Mouse (Mus musculus): Measurements from ENCODE around the gene Atg9b.

Gene Atg9b

GRCm38 (mm10) chr5:24391864-24392263 is at the start of gene Atg9b:
Gene Atg9b (minus strand): TSS chr5:24392143.
- DNase-seq (ENCODE audit: inconsistent age in 2 of 2, low spot score in 1 of 2) = peak in 1 of 2 experiments; percentile 36

DNA sequence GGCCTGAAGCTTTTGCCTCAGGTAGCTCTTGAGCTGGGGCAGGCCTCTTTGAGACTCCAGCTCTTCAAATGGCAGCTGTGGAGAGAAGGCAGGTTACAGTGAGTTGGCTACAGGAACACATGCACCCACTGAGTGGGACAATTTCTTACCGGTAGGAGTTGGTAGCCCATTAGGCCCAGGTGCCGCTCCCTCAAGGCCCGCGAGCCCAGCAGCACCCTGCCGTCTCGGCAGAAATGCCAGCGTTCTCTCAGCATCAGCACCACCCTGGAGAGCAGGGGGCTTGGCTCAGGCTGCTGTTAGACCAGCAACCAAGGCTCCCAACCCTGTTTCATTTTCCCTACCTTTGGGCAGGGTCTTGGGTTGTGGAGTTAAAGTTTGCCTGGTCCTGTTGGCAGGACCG is 49.2 kb upstream of the Atg9b start:
- no peak for DNase-seq (ENCODE audit: inconsistent age in 2 of 2, low spot score in 1 of 2)

GRCm38 (mm10) chr5:24433993-24434392 is 42.0 kb upstream of the Atg9b start:
- DNase-seq (ENCODE audit: inconsistent age in 2 of 2, low spot score in 1 of 2) = no peak

- DNase-seq (ENCODE audit: inconsistent age in 2 of 2, low spot score in 1 of 2) = peak; percentile 56 to 65
Observed at GRCm38 (mm10) chr5:24428596-24428995, 36.7 kb upstream of the Atg9b start.

DNA sequence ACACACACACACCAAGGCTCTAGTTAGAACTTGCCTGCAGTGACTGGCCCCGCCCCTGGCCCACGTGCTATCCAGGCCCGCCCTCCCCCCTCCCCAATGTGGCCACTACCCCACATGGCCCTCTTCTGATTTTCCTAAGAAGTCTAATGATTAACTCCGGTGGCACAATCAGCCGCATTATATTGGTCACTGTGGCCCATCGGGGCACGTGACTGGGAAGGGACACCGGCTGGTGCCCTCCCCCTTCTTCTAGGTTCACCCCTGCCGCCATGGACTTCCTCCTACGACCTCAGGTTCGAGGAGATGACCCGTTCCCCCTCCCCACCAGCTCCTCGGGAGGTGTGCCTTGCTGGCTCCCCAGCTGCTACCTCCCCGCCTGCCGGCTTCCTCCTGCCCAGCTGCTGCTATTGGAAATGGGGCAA is 36.0 kb upstream of the Atg9b start:
- DNase-seq (ENCODE audit: inconsistent age in 2 of 2, low spot score in 1 of 2) = peak in 1 of 2 experiments; percentile 47

DNA sequence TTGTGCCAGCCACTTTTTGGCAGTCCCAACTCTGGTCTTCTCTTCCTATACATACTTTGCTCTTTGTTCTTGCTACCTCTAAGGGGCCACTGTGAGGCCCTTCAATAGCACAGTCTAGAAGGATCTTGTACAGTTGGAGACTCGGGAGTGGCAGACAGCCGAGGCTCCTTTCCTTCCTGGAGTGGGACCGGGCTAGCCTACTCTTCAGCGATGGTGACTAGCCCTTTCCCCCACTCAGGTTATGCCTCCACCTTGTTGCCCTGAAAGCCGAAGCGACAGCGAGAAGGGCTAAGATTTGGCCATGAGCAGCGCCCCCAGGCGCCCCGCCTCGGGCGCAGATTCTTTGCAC is 35.3 kb upstream of the Atg9b start:
- DNase-seq (ENCODE audit: inconsistent age in 2 of 2, low spot score in 1 of 2) = no peak

GRCm38 (mm10) chr5:24426556-24427284 is 34.8 kb upstream of the Atg9b start:
- DNase-seq (ENCODE audit: inconsistent age in 2 of 2, low spot score in 1 of 2) = no peak

- peak in 1 of 2 experiments; percentile 56 for DNase-seq (ENCODE audit: inconsistent age in 2 of 2, low spot score in 1 of 2)
Observed at GRCm38 (mm10) chr5:24426037-24426432, 34.1 kb upstream of the Atg9b start.

DNA sequence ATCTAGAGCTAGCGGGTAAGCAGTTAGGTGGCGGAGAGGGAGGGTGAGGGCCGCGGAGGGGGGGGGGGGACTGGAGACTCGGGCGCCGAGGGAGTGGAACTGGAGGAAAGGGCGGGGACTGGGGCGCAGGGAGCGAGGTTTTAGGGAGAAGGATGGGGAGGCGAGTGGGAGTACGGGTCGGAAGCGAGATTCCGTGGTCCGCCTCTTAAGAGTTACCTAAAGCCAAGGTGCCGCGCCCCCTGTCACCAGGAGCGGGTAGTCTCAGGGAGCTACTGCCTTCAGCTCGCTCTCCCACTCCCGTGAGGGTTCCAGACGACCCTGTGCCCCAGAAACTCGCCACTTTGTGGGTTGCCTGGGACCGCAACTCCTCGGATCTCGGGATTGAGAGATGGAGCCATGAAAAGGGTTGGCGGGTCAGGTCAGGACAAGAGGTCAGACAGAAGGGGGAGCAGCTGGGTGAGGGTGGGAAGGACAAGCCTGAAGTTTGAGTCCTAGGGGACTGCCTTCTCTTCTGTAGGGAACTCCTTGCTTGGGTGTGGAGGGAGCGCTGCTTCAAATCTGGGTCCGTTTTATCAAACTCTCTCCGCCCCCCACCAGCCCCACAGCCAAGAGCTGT is 33.6 kb upstream of the Atg9b start:
- peak in 1 of 2 experiments; percentile 70 for DNase-seq (ENCODE audit: inconsistent age in 2 of 2, low spot score in 1 of 2)

DNA sequence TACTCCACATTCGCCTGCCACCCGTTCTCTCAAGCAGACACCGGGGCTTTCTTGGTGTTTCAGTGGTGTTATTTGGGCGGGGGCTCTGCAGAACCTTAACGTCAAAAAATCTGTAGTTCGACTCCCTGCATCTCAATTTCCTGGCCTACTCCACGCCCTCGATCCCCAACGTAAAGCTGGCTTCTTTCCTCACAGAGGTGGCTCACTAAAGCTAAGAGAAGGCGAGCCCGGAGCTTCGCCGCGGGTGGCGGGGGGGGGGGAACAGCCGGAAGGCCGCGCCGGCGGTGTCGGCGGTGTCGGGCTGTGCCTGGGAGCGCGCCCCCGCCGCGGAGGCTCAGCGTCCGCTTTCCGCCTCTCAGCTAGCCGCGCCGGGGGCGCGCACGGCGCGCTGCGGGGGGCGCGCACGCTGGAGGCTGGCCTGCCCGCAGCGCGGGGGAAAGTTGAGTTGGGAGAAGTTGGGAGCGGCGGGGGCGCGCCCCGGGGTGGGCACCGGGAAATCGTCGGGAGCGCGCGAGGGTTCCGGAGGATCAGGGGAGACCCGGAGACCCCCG is 33.0 kb upstream of the Atg9b start:
- DNase-seq (ENCODE audit: inconsistent age in 2 of 2, low spot score in 1 of 2) = peak; percentile 89 to 95

DNA sequence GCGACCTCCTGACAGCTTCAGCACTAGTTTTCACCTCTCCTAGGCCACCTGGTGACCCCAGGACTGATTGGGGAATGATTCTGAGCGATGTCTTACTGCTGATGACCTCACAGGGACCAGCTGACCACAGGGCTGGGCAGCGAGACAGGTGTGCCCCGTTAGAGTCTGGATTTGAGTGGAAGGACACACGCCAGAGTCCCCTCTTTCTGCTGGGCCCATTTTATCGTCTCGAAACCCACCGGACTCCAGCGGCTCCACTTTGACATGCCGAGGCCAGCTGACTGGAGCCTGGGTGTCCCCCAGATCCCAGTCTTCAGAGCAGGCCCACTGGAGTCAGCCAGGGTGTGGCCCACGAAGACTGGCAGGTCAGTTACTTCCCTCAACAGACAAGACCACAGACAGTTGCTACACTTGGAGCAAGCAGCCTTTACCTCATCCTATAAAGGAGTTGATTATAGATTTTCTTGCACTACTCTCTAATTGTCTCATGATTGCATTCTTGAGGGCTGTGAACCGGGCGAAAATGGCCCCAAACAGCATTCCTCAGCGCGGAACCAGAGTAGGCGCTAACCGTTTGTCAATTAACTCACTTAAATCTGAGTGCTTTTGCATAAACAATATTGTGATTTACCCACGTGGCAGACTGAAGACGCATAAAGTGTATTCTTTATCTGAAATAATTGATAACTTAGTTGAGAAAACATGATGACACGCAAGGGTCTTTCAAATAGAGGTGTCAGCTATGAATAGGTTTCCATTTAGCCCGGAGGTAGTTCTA is 32.2 kb upstream of the Atg9b start:
- DNase-seq (ENCODE audit: inconsistent age in 2 of 2, low spot score in 1 of 2) = no peak

- peak; percentile 99 for DNase-seq (ENCODE audit: inconsistent age in 2 of 2, low spot score in 1 of 2)
Observed at GRCm38 (mm10) chr5:24423129-24424003, 31.4 kb upstream of the Atg9b start, which contains the start of the genes Cdk5 and Slc4a2. Gene Cdk5 (minus strand): TSS chr5:24423530. Gene Slc4a2 (plus strand): TSS chr5:24423837.

DNA sequence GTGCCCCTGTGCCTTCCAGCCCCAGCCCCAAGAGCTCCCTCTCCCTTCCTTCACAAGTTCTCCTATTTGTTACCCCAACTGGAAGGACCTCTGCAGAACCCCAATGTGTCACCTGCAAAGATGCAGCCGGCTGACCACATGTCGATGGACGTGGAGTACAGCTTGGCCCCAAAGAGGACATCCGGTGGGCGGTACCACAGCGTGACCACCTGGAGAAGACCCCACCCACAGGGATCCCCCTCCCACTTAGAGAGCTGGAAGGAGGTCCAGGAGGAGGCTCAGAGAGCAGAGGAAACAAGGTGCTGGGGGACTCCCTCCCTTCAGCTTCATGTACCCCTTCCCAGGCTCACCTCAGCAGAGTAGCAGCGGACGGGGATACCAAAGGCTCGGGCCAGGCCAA is 28.4 kb upstream of the Atg9b start:
- DNase-seq (ENCODE audit: inconsistent age in 2 of 2, low spot score in 1 of 2) = no peak

DNA sequence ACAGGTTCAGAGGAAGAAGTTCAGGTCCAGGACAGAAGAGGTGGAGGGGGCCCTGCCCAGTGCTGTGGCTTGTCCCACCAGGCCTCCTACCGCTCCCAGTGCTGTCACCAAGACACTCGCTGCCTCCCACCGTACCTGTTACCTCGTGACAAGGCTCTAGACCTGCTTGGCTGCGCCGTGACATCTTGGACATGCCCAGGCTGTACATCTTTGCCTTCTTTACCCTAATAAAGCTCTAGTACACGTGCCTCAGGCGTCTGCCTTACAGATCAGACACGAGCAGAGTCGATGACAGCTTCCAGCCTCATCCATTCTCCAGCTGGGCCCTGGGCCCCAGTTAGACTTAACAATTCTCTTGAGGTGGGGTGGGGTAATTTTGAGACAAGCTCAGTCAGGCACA is 25.6 kb upstream of the Atg9b start:
- no peak for DNase-seq (ENCODE audit: inconsistent age in 2 of 2, low spot score in 1 of 2)

DNA sequence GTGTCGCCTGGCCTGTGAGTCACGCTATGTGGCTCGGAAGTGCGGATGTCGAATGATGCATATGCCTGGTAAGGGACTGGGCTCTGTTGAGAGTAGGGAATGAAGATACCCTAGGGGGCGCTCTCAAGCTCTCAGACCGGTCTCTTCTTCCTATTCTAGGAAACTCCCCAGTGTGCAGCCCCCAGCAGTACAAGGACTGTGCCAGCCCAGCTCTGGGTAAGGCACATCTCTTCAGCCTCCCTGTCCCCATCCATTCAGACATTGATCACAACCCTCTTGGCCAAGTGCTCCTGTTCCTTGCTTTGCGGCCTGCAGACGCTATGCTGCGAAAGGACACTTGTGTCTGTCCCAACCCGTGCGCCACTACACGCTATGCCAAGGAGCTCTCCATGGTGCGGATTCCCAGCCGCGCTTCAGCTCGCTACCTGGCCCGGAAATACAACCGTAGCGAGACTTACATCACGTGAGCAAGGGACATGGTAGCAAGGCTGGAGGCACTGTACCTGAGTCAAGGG is 24.3 kb upstream of the Atg9b start:
- DNase-seq (ENCODE audit: inconsistent age in 2 of 2, low spot score in 1 of 2) = peak; percentile 68 to 93

- DNase-seq (ENCODE audit: inconsistent age in 2 of 2, low spot score in 1 of 2) = no peak
Observed at GRCm38 (mm10) chr5:24413938-24414337, 22.0 kb upstream of the Atg9b start.

- DNase-seq (ENCODE audit: inconsistent age in 2 of 2, low spot score in 1 of 2) = no peak
Observed at GRCm38 (mm10) chr5:24413042-24413693, 21.2 kb upstream of the Atg9b start, which contains the start of gene Asic3. Gene Asic3 (plus strand): TSS chr5:24413392.

DNA sequence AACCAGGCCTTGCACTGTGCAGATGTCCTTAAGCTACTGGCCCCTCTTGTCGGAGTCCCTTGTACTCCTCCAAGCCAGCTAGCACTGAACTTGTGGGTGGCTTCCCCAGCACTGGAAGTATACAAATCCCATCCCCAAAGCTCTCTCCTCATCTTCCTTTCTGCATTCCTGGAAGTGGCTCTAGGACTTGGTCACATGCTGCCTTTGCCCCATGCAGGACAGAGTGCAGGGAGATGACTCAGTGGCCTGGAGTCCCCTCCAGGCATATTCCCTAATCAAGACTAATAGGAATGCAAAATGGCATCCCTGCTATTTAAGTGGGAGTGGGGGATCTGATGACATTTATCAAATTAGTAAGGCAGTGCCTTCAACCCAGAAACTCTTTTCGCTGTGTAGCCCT is 20.1 kb upstream of the Atg9b start:
- no peak for DNase-seq (ENCODE audit: inconsistent age in 2 of 2, low spot score in 1 of 2)

- no peak for DNase-seq (ENCODE audit: inconsistent age in 2 of 2, low spot score in 1 of 2)
Observed at GRCm38 (mm10) chr5:24409466-24409865, 17.5 kb upstream of the Atg9b start.

- DNase-seq (ENCODE audit: inconsistent age in 2 of 2, low spot score in 1 of 2) = peak; percentile 86 to 89
Observed at GRCm38 (mm10) chr5:24408651-24409050, 16.7 kb upstream of the Atg9b start.
